Mouse (Mus musculus) small intestine, adult 2 months (tissue): ENCODE data around the gene Serpina3k.

Experiments
- CTCF ChIP-seq: fragments of 200-500 bp; IDR thresholded peaks from 2 replicates; pipeline ENCODE4 v1.5.1; 2012; ENCODE audit warnings: low read depth, mild to moderate bottlenecking, control low read depth, inconsistent platforms, low read length, moderate library complexity, mixed read lengths; ENCODE audit not compliant: insufficient replicate concordance, insufficient read length; ENCODE audit errors: extremely low read depth
- POLR2A ChIP-seq: fragments of 200-500 bp; IDR thresholded peaks from 2 replicates; pipeline ENCODE4 v1.6.1; 2012; ENCODE audit warnings: low read depth, mild to moderate bottlenecking, control low read depth, inconsistent platforms, low read length, moderate library complexity

DNA sequence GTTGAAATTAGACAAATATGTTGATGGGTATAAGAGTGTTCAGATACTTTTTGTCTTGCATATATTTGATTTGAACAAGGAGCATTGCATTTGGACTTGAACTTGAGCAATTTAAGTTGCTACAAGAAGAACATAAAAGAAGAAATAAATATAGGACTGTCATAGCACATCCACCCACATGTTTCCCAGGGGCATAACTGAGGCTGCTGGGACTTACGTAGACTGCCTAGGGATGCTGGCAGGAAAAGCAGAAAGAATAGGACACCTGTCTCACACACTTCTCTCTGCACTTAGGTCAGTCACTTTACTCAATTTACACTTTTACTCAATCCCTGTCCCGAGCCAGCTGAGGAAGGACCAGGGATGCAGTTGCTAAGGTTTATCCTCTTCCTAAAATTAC is 44.3 kb upstream of the Serpina3k start:
- TF ChIP-seq CTCF = no peak
- no peak for TF ChIP-seq POLR2A
